Mouse (Mus musculus) midbrain, embryonic 16.5 days (tissue): Measurements from ENCODE around the gene Higd1b. TPM values are rescaled to one million over a fixed set of nuclear protein-coding genes. Genes with fewer than 3 reads are reported as not detected.
A peak's percentile ranks its signal among the peaks of the same experiment; 100 is the strongest.

Experiments used
- ATAC-seq: fragments of 200-750 bp; cut with Nextera tagmentation; 2 replicates; pipeline ENCODE4 v1.8.0; 2017; ENCODE audit warnings: moderate TSS enrichment
- H3K27ac ChIP-seq: fragments of 300-500 bp; sonication (generic); 2 replicates; pipeline ENCODE4 v1.5.1; 2014; ENCODE audit warnings: mild to moderate bottlenecking, low read length, mixed read lengths
- H3K27me3 ChIP-seq: fragments of 300-500 bp; sonication (generic); 2 replicates; pipeline ENCODE4 v1.6.1; 2014; ENCODE audit warnings: low read depth, low read length, mixed read lengths; ENCODE audit not compliant: control insufficient read depth, insufficient read depth
- H3K36me3 ChIP-seq: fragments of 300-500 bp; sonication (generic); 2 replicates; pipeline ENCODE4 v1.6.1; 2014; ENCODE audit warnings: mild to moderate bottlenecking, low read length, moderate library complexity, mixed read lengths; ENCODE audit not compliant: control insufficient read depth, insufficient read depth
- H3K4me1 ChIP-seq: fragments of 300-500 bp; sonication (generic); 2 replicates; pipeline ENCODE4 v1.6.1; 2014; ENCODE audit warnings: mild to moderate bottlenecking, low read length, mixed read lengths; ENCODE audit not compliant: control insufficient read depth, insufficient read depth
- H3K4me2 ChIP-seq: fragments of 300-500 bp; sonication (generic); 2 replicates; pipeline ENCODE4 v1.6.1; 2014; ENCODE audit warnings: mild to moderate bottlenecking, low read length, mixed read lengths
- H3K4me3 ChIP-seq: fragments of 300-500 bp; sonication (generic); 2 replicates; pipeline ENCODE4 v1.5.1; 2014; ENCODE audit warnings: low read depth, mild to moderate bottlenecking, low read length, moderate library complexity, mixed read lengths
- H3K9ac ChIP-seq: fragments of 300-500 bp; sonication (generic); 2 replicates; pipeline ENCODE4 v1.6.1; 2014; ENCODE audit warnings: low read depth, low read length, mixed read lengths
- H3K9me3 ChIP-seq: fragments of 300-500 bp; sonication (generic); replicated peaks from 2 replicates; pipeline ENCODE4 v1.6.1; 2014; ENCODE audit warnings: mild to moderate bottlenecking, low read length, mixed read lengths; ENCODE audit not compliant: control insufficient read depth, poor library complexity, severe bottlenecking
- WGBS: fragments of 180-500 bp; shearing (Covaris S2); extraction: QIAGEN DNeasy Blood & Tissue Kit; methylation state at CpG from one replicate; pipeline ENCODE4 v1.1.7; 2014; 5-methylcytosine and 5-hydroxymethylcytosine counted together
- polyA plus RNA-seq: library from polyadenylated mRNA; unstranded; fragments of >200 nt; fragmentation: Nextera tagmentation; extraction: Ambion mirVana; gene quantifications from 2 replicates; pipeline ENCODE4 v1.2.1, GENCODE M21; 2015

The Higd1b gene
- polyA plus RNA-seq, 1 experiment from 2014 or later, result 15.7 TPM

DNA sequence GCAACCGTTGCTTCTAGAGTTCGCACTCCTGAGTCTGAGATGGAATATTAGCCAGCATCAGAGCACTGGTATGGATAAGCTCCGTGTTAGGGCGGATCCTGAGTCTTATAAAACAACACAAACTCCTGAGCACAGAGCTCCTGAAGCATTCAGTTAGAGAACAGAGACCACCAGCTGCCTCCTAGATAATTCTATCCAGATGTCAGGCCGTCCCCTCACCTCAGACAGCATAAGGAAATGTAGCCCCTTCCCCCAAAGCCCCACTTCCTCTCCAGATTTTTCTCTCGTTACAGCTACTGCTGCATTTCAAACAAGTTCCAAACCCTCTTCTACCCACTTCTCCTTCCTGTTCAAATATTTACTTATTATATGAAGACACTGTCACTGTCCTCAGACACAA, 20.3 kb downstream of the Higd1b start:
- Histone ChIP-seq H3K4me3 (no peak overlapping the region), H3K4me1 (no peaks in the 10 kb centered on the region), H3K4me2 (no peak overlapping the region), H3K27ac (no peak overlapping the region), H3K9me3 (no peaks in the 10 kb centered on the region), H3K27me3 (no peaks in the 10 kb centered on the region), H3K9ac (no peak overlapping the region), H3K36me3 (peaks cover 26% of the 10 kb centered on the region)
- 82% methylated on average over 6 of the region's 6 CpGs for WGBS
- no peak for ATAC-seq

GRCm38 (mm10) chr11:102858951-102859350, 23.3 kb downstream of the Higd1b start:
- peaks cover 23% of the 10 kb centered on the region for H3K36me3 ChIP-seq

GRCm38 (mm10) chr11:102859933-102860332, 24.3 kb downstream of the Higd1b start:
- Histone ChIP-seq H3K4me1 (no peaks in the 10 kb centered on the region), H3K4me3 (no peak overlapping the region), H3K9ac (no peak overlapping the region), H3K27me3 (no peaks in the 10 kb centered on the region), H3K36me3 (peaks cover 16% of the 10 kb centered on the region), H3K4me2 (no peak overlapping the region), H3K27ac (no peak overlapping the region), H3K9me3 (no peaks in the 10 kb centered on the region)
- 92% methylated on average over 8 of the region's 8 CpGs for WGBS
- ATAC-seq, result no peak

More at GRCm38 (mm10) chr11:102858951-102859350, 23.3 kb downstream of the Higd1b start:
- H3K4me3 ChIP-seq, result no peak overlapping the region
- no peak overlapping the region for H3K27ac ChIP-seq
- no peak overlapping the region for H3K4me2 ChIP-seq
- H3K9me3 ChIP-seq, result no peaks in the 10 kb centered on the region
- no peak for ATAC-seq
- WGBS, result 85% methylated on average over 11 of the region's 11 CpGs
- no peaks in the 10 kb centered on the region for H3K4me1 ChIP-seq
- H3K27me3 ChIP-seq, result no peaks in the 10 kb centered on the region
- no peak overlapping the region for H3K9ac ChIP-seq

- no peak overlapping the region for H3K27ac ChIP-seq
- H3K9me3 ChIP-seq, result no peaks in the 10 kb centered on the region
- no peak overlapping the region for H3K4me3 ChIP-seq
- 24% methylated on average over 4 of the region's 4 CpGs for WGBS
- H3K4me1 ChIP-seq, result no peaks in the 10 kb centered on the region
- no peaks in the 10 kb centered on the region for H3K27me3 ChIP-seq
- no peak overlapping the region for H3K9ac ChIP-seq
- no peak overlapping the region for H3K4me2 ChIP-seq
- H3K36me3 ChIP-seq, result peaks cover 28% of the 10 kb centered on the region
- no peak for ATAC-seq
Observed at GRCm38 (mm10) chr11:102864272-102864671, 28.6 kb downstream of the Higd1b start.

- Histone ChIP-seq H3K27me3 (no peaks in the 10 kb centered on the region), H3K36me3 (peaks cover 13% of the 10 kb centered on the region), H3K9ac (no peak overlapping the region), H3K4me1 (peaks cover 6% of the 10 kb centered on the region), H3K4me2 (no peak overlapping the region), H3K4me3 (no peak overlapping the region), H3K27ac (no peak overlapping the region), H3K9me3 (no peaks in the 10 kb centered on the region)
- no peak for ATAC-seq
- 81% methylated on average over 7 of the region's 7 CpGs for WGBS
Observed at GRCm38 (mm10) chr11:102874801-102875334, 39.2 kb downstream of the Higd1b start.

GRCm38 (mm10) chr11:102879558-102879957, 43.9 kb downstream of the Higd1b start:
- Histone ChIP-seq H3K27me3 (no peaks in the 10 kb centered on the region; the same call in 1 of the 2 replicates), H3K4me2 (peak overlapping the region; percentile 87), H3K9me3 (no peaks in the 10 kb centered on the region), H3K9ac (no peak overlapping the region), H3K36me3 (peaks cover 4% of the 10 kb centered on the region), H3K27ac (no peak overlapping the region), H3K4me1 (peaks cover 15% of the 10 kb centered on the region), H3K4me3 (no peak overlapping the region)
- WGBS, result 61% methylated on average over 2 of the region's 2 CpGs
- no peak for ATAC-seq

GRCm38 (mm10) chr11:102880585-102881313, 45.1 kb downstream of the Higd1b start, which contains the start of the genes Eftud2 and Ccdc103:
TSS of gene Eftud2 (minus strand) at chr11:102880985.
TSS of gene Ccdc103 (plus strand) at chr11:102881204.
- ATAC-seq, result peak; percentile 92
- peak within 1 kb of the TSS; percentile 87 for H3K4me2 ChIP-seq
- peak within 1 kb of the TSS; percentile 67 for H3K9ac ChIP-seq
- peaks cover 4% of the 10 kb centered on the region for H3K36me3 ChIP-seq
- peaks cover 15% of the 10 kb centered on the region for H3K4me1 ChIP-seq
- WGBS, result under 1% methylated on average over 56 of the region's 62 CpGs
- no peaks in the 10 kb centered on the region; the same call in 1 of the 2 replicates for H3K27me3 ChIP-seq
- no peaks in the 10 kb centered on the region for H3K9me3 ChIP-seq
- peak within 1 kb of the TSS; percentile 91 for H3K27ac ChIP-seq
- peak within 1 kb of the TSS; percentile 66 for H3K4me3 ChIP-seq

DNA sequence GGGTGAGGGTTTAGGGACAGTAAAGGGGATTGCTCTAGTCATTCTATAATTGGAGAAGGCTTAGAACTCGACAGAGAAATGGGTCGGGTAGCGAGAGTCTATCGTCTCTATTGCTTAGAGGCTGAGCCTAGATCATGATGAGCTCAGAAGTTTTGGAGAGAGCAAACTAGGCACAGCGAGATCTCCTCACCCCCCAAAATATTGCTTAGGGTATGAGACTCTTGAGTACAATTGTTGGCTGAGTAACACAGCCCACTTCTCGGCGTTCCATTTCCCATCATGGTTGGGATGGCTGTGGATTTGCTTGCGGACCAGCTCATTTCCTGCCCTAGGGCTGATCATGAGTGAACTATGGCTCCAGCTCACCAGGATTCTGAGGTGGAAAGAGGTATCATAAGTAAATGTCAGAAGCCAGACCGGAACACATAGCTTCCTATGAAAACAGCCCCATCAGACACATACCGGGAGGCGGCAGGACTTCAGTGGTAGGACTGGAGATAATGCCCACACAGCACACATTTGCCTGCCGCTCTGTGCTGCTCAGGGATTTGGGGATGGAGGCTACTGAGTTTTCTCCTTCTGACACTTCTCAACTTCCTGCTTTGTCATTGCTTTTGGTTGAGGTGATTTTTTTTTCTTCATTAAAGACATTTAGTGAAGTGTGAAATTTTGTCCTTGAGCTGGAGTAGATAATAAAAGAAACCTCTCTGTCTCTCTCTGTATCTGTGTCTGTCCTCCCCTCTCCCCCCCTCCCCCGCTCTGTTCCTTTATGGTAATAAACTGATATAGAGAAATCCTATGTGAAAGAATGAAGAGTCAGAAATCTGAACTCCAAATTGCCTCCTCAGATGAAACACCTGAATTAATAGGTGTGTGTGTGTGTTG, 45.9 kb downstream of the Higd1b start:
- ATAC-seq, result peak; percentile 30; the same call in 1 of the 2 replicates

More for the DNA sequence above, 45.9 kb downstream of the Higd1b start:
- WGBS, result 18% methylated on average over 13 of the region's 13 CpGs
- Histone ChIP-seq H3K9me3 (no peaks in the 10 kb centered on the region), H3K36me3 (peaks cover 4% of the 10 kb centered on the region; the same call in 1 of the 2 replicates), H3K4me2 (peak overlapping the region; percentile 87), H3K27me3 (no peaks in the 10 kb centered on the region; the same call in 1 of the 2 replicates), H3K9ac (peak overlapping the region; percentile 67), H3K27ac (peak overlapping the region; percentile 91), H3K4me1 (peaks cover 15% of the 10 kb centered on the region), H3K4me3 (peak overlapping the region; percentile 66)
